Mouse (Mus musculus) kidney, adult 2 months (tissue): ENCODE data around the gene 4930447C04Rik.

ENCODE experiments used
- CTCF ChIP-seq: fragments of 200-500 bp; conservative IDR thresholded peaks from 2 replicates; pipeline ENCODE4 v1.5.1; 2011; ENCODE audit warnings: low read depth, mild to moderate bottlenecking, control low read depth, low read length, moderate library complexity, mixed read lengths; ENCODE audit not compliant: insufficient read depth, insufficient read length
- POLR2A ChIP-seq: fragments of 200-500 bp; IDR thresholded peaks from one replicate; pipeline ENCODE4 v1.6.1; 2011; ENCODE audit warnings: low read depth, low read length, control low read depth

- TF ChIP-seq POLR2A (no peak), CTCF (no peak)
Observed at GRCm38 (mm10) chr12:72946805-72947204, 6.2 kb upstream of the 4930447C04Rik start.
